29 mouse cellular contexts compared by ENCODE assay signal in the genomic region with DNA sequence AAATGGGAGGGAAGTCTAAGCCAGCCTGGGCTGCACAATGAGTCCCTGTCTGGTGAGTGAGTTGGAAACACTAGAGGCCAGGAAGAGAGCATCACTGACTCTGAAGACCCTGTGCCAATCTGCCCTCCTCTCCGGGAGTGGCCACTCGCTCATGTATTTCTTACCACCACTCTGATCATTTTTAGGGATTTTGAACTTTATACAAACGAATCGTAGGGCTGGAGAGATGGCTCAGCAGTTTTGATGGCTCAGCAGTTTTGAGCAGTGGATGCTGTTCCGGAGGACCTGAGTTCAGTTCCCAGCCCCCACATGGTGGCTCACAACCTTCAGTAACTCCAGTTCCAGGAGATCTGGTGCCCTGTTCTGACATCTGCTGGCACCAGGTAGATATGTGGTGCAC.
"Had no signal": no experiment of that assay in that cellular context is flagged by ENCODE, and none has a peak within 500 bp of the region (broad histone marks: within the 10 kb centered on the region; RNA-seq: fewer than 3 reads in every experiment).

No protein-coding gene starts in this region.

- H3K4me2 ChIP-seq: heart, embryonic 12.5 days; heart, embryonic 13.5 days; heart, embryonic 15.5 days; hindbrain, embryonic 12.5 days; hindbrain, embryonic 13.5 days; hindbrain, embryonic 14.5 days; hindbrain, embryonic 15.5 days; intestine, embryonic 15.5 days; kidney, embryonic 15.5 days had no signal

- H3K4me3 ChIP-seq: heart, embryonic 12.5 days; heart, embryonic 13.5 days; heart, embryonic 15.5 days; hindbrain, embryonic 10.5 days; hindbrain, embryonic 12.5 days; hindbrain, embryonic 13.5 days; hindbrain, embryonic 15.5 days; intestine, embryonic 15.5 days; kidney, embryonic 15.5 days; layer of hippocampus, adult 2 months; left cerebral cortex, adult 2 months had no signal

- H3K9me3 ChIP-seq: heart, embryonic 12.5 days; heart, embryonic 13.5 days; heart, embryonic 15.5 days; hindbrain, embryonic 10.5 days; hindbrain, embryonic 12.5 days; hindbrain, embryonic 13.5 days; hindbrain, embryonic 15.5 days; intestine, embryonic 15.5 days; kidney, embryonic 15.5 days had no signal

- H3K27me3 ChIP-seq: heart, embryonic 12.5 days; heart, embryonic 13.5 days; heart, embryonic 15.5 days; hindbrain, embryonic 12.5 days; hindbrain, embryonic 13.5 days; hindbrain, embryonic 15.5 days; intestine, embryonic 15.5 days; kidney, embryonic 15.5 days had no signal

- H3K9ac ChIP-seq: heart, embryonic 12.5 days; heart, embryonic 13.5 days; heart, embryonic 15.5 days; hindbrain, embryonic 12.5 days; hindbrain, embryonic 13.5 days; hindbrain, embryonic 14.5 days; hindbrain, embryonic 15.5 days; intestine, embryonic 15.5 days; kidney, embryonic 15.5 days had no signal

- DNase-seq: heart, postnatal 10 days; heart, postnatal 14 days; heart, postnatal 36 days; kidney, adult 11 months; kidney, adult 18-20 months; kidney, adult 2 months; kidney, adult 8-10 months; kidney, adult 9 months; kidney, postnatal 10 days; kidney, postnatal 14 days; kidney, postnatal 25 days; kidney, postnatal 36 days; kidney, postnatal 4 days; layer of hippocampus, adult 9-11 months; layer of hippocampus, postnatal 36 days had no signal

- H3K27ac ChIP-seq: heart, embryonic 13.5 days; heart, embryonic 15.5 days; hindbrain, embryonic 10.5 days; hindbrain, embryonic 12.5 days; hindbrain, embryonic 13.5 days; hindbrain, embryonic 14.5 days; hindbrain, embryonic 15.5 days; hindbrain, postnatal 0 days; intestine, embryonic 15.5 days; kidney, embryonic 15.5 days; kidney, postnatal 0 days; layer of hippocampus, adult 2 months had no signal
